Mouse (Mus musculus) urinary bladder, adult 2 months (tissue): ENCODE measurements around the gene Il9r. TPM values are rescaled to one million over a fixed set of nuclear protein-coding genes. Genes with fewer than 3 reads are reported as not detected.
"Not testable (repeated sequence)": the region's sequence is repeated elsewhere in the genome, so short reads cannot be mapped to it uniquely, and the experiment has no call there.

ENCODE experiments used
- DNase-seq: peaks from one replicate; pipeline ENCODE4 v3.0.0; 2022; ENCODE audit warnings: low spot score
- polyA plus RNA-seq: library from polyadenylated mRNA; depleted of rRNA; stranded (reverse); fragments of >200 nt; gene quantifications from 2 replicates; pipeline ENCODE4 v1.2.3, GENCODE M21; 2012

Il9r gene
- polyA plus RNA-seq, 1 experiment, result 0.23 TPM

DNA sequence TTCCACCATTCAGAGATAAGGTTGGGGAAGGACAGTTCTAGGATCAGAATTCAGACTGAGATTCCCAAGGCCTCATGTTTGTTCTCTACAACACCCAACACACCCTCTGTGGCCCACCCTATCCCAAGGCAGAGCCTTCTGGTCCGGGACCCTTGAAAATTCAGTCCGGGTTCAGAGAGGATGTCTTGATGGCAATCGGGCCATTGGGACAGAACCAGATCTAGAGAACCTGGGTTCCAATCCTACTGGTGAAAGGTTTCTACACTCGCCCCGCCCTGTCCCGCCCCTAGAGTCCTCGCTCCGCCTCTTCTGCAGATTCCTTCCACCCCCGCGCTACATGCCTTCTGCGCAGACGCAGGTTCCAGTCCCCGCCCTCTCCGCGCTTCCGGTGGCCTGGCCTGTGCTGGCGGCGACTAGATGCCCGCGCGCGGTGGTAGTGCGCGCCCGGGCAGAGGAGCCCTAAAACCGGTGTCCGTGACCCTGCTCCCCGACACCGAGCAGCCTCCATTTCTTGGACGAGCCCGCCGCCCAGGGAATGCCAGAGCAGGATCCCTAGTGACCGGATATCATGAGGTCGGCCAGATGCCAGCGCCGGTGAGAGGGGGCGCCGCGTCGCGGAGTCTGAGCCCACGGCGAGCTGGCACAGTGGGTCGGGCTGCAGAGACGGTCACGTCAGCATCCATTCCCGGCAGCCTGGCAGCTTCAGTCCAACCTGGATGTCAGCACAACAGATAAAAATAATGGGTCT is 26.2 kb upstream of the Il9r start, which contains the start of gene Mpg:
Gene Mpg (plus strand): TSS at position 382 of the 748 bp plus-strand sequence.
- peak; percentile 80 for DNase-seq

DNA sequence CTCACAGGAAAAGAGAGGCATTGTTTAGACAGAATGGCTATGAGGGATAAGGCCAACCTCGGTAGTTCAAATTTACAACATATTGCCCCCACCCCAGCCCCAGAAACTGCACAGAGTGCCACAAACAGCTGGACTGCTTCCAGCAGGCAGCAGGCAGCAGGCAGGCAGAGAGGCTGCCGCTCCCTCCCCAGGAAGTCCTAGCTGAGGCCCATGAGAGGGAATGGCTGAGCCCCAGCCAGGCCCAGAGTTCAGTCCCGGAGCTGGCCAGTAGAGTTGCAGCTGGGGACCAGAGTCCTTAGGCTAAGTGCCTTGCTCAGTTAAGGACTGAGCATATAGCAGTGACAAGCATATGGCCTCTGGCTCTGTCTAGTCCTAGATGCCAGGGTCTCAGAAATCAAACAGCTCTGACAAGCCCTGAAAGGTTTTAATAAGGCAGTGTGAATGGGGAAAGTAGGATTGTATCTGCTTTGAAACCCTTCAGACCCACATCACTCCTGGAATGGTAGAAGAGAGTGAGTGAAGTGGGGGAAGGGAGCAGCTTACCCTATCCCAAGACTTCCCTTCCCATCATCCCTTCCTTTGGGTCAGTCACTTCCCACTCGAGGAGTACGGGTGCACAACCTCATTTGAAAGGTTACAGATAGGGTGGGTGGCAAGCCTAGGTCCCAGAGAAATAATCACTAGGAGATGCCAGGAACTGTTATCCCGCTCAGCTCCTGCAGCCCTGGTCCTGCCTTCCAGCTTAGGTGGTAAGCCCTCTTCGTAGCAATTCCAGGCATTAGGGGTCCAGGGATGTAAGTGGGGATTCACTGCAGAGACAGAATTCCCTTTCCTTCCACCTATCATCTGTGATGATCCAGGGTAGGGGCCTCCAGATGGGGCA is 25.4 kb upstream of the Il9r start:
- DNase-seq, result no peak

DNA sequence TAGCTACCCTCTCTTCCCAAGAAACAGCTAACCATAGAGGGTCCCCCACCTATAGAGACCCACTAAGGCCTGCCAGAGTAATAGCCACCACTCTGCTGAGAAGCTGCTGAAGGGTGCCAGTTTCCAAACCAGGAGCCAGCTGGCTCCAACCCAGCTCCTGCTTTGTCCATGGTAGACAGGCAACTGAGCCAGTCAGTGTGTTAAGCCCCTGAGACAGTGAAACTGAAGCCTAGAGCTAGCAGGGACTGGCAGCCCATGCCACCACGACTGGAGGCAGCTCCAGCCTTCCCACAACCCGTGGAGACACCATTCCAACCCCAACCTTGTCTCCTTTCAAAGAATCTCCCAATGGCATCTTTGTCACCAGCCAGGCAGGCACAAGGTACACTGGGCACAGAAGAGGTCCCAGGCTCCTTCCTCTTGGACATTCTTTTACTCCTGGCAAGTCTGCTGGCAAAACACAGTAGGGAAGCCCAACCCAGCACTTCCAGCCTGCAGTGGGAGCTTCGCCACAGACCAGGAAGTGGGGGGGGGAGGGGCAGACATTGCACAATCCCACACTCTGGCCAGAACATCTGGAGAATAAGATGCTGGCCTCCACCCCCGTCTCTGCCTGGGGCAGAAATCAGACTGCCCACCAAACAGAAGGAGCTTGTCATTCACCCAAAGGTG is 24.5 kb upstream of the Il9r start:
- no peak for DNase-seq

- DNase-seq, result no peak
These were observed 23.4 kb upstream of the Il9r start for GRCm38 (mm10) chr11:32223297-32223967.

GRCm38 (mm10) chr11:32222570-32223194 is 22.6 kb upstream of the Il9r start:
- DNase-seq, result no peak

GRCm38 (mm10) chr11:32221951-32222409 is 21.9 kb upstream of the Il9r start, which contains the start of gene Rhbdf1:
Gene Rhbdf1 (minus strand): TSS chr11:32222300.
- DNase-seq, result peak; percentile 68

DNA sequence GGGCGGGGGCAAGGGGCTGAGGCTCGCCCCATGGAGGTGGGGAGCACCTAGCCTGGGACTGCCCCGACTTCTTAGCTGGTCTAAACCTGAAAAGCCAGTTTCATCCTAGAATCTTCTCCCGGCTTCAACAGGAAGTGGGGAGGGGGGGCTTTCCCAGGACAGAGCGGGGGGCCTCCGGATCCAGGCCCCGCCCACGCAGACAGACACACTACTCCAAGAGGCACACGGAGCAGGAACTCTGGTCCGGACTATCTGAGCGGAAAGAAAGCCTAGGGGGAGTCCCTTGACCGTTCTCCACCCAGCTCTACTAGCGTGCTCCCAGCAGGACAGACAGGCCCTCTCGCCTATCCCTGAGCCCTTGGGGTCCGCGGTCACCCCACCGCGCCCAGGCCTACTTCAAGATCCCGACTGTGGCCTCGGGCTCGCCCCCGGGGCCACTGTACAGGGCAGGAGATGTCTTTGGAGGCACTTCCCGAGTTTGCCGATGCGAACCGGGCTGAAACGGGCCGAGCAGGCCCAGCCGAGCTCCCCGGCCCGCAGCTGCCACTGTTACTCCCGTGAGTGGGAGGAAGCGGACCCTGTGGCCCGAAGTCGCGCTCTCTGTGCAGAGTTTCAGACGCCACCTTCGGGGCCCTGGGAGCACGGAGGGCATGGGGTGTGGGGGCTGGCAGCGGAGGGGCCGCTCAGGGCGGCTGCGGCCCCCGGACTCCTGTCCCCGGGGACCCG is 21.3 kb upstream of the Il9r start:
- DNase-seq, result peak; percentile 58

- no peak for DNase-seq
These were observed 20.6 kb upstream of the Il9r start for GRCm38 (mm10) chr11:32220607-32221224.

GRCm38 (mm10) chr11:32219287-32219686 is 19.2 kb upstream of the Il9r start:
- no peak for DNase-seq

GRCm38 (mm10) chr11:32218501-32219050 is 18.5 kb upstream of the Il9r start:
- no peak for DNase-seq

DNA sequence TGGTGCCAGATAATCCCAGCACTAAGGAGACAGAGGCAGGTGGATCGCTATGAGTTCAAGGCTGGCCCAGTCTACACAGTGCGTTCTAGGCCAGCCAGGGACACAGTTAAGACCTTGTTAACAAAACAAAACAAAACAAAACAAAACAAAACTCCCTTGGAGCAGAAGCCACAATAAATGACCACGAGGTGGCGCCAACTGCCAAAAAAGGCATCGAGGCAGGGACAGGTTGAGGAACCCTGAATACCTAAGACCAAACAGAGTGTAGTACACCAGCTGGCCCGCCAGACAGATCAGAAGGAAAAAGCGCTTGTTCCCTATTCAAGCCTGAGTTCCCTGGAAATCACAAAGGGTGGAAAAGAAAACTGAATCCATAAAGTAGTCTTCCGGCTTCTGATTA is 16.8 kb upstream of the Il9r start:
- no peak for DNase-seq

DNA sequence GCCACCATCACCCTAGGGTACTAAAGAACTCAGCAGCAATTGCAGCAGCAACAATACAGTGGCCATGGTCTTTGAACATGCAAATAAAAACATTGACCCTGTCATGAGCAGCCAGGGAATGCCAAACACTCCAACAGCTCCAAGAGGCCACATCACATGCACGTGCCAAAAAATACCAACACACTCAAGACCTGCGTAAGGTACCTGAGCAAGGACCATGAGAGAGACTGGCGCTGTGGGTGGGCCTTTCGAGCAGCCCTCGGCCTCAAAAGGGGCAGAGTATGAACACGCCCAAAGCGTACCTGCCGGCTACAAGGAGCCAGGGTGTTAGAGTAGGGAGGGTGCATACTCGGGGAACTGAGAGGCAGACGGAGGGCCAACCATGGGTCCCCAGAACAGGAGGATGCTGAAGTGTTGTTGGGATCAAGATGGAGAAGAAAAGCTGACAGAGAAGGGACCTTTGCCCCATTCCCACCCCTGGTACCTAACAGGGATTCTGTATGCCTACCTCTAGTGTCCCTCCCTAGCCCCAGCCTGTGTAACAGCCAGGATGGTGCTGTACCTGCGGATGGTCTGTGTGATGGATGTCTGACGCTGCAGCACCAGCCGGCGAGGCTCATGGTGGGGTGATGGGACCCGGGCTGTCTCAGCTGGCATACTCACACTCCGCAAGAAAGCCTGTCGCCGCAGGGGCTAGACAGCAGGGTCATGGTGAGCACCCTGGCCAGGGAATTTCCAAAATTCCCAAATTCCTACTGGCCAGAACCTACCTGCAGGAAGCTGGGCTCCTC is 15.5 kb upstream of the Il9r start:
- DNase-seq, result no peak

DNA sequence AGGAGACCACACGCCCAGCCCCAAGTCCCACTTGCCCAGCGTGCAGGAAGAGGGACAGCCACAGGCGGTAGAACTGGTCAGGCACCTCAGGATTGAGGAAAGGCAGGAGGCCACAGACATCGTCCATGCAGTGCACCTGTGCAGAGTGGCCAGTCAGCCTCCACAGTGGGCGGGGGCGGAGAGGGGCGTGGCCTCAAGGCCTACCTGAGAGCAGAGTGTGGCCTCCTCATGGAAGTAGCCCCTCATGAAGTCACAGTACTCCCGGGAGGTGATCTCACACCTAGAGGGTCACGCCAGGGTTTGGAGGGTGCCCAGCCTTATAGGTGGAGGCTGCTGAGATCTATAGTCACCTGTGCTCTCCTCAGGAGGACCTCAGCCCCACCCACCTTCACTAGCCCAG is 10.5 kb upstream of the Il9r start:
- no peak for DNase-seq

- DNase-seq, result peak; percentile 82
These were observed 5.2 kb upstream of the Il9r start, which contains the start of gene Snrnp25 for GRCm38 (mm10) chr11:32205058-32205873. Gene Snrnp25 (plus strand): TSS chr11:32205415.

- no peak for DNase-seq
These were observed 2.0 kb upstream of the Il9r start for GRCm38 (mm10) chr11:32201922-32202685.

- DNase-seq, result not testable (repeated sequence)
These were observed 913 bp upstream of the Il9r start for GRCm38 (mm10) chr11:32200992-32201391.

DNA sequence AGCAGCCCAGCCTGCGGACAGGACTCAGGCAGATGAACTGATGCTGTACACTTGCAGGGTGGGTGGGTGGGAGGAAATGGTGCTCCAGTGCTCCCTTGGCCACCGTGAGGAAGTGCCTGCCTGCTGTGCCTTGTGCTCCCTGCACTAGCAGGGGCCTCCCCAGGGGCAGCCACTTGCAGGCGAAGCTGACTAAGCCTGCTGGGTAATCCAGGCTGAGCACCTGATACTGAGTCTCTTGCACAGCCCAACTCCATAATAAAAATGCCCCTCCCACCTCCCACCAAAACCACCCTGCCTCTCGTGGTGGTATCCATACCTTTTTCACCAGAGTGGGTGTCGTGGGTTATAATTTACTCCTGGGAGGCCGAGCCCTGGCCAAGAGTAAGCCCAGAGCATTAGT is 849 bp downstream of the Il9r start:
- peak; percentile 13 for DNase-seq
